Mouse (Mus musculus) MEL (cell line): Measurements from ENCODE around the gene Wdr90.

Source experiments
- GATA1 ChIP-seq: IDR thresholded peaks from 2 replicates; pipeline ENCODE4 v1.6.1; 2011; ENCODE audit warnings: low read depth, low read length, improper control_type of control experiment
- MAX ChIP-seq: IDR thresholded peaks from 2 replicates; pipeline ENCODE4 v1.6.1; 2011; ENCODE audit warnings: low read length, improper control_type of control experiment
- MEF2A ChIP-seq: IDR thresholded peaks from 2 replicates; pipeline ENCODE4 v1.6.1; 2014; ENCODE audit warnings: low read depth, mild to moderate bottlenecking, inconsistent platforms, low read length, improper control_type of control experiment; ENCODE audit not compliant: poor library complexity, insufficient replicate concordance, severe bottlenecking; ENCODE audit errors: extremely low read depth
- NELFE ChIP-seq: IDR thresholded peaks from 2 replicates; pipeline ENCODE4 v1.6.1; 2011; ENCODE audit warnings: low read depth, low read length, improper control_type of control experiment
- POLR2A ChIP-seq, 2 experiments: IDR thresholded peaks; 2 replicates each; pipeline ENCODE4 v1.6.1; 2011 to 2012; ENCODE audit warnings: low read length in 2 of 2, mild to moderate bottlenecking in 2 of 2, control low read depth in 1 of 2, improper control_type of control experiment in 1 of 2, low read depth in 1 of 2, moderate library complexity in 1 of 2; ENCODE audit not compliant: control insufficient read depth in 1 of 2, insufficient read depth in 1 of 2, poor library complexity in 1 of 2
- RAD21 ChIP-seq: IDR thresholded peaks from 2 replicates; pipeline ENCODE4 v1.6.1; 2011; ENCODE audit warnings: mild to moderate bottlenecking, low read depth, low read length, improper control_type of control experiment
- UBTF ChIP-seq: IDR thresholded peaks from 2 replicates; pipeline ENCODE4 v1.6.1; 2012; ENCODE audit warnings: low read depth, mild to moderate bottlenecking, inconsistent platforms, low read length, improper control_type of control experiment, moderate library complexity, borderline replicate concordance; ENCODE audit not compliant: insufficient read depth
- USF1 ChIP-seq: IDR thresholded peaks from 2 replicates; pipeline ENCODE4 v1.6.1; 2014; ENCODE audit warnings: low read depth, mild to moderate bottlenecking, inconsistent platforms, low read length, improper control_type of control experiment, moderate library complexity
- ZC3H11A ChIP-seq: IDR thresholded peaks from 2 replicates; pipeline ENCODE4 v1.6.1; 2012; ENCODE audit warnings: low read depth, mild to moderate bottlenecking, inconsistent platforms, low read length, improper control_type of control experiment

- TF ChIP-seq GATA1 (no peak), USF1 (0 out of 2 replicates have a peak, but pooled peaks have one; percentile 27), MAX (no peak), POLR2A (IDR thresholded peaks at IDR 0.05; ENCODE audit: control insufficient read depth in 1 of 2, insufficient read depth in 1 of 2, low read depth in 1 of 2, low read length in 2 of 2, poor library complexity in 1 of 2) (no peak), NELFE (no peak), ZC3H11A (no peak), UBTF (no peak), MEF2A (no peak), RAD21 (no peak)
Measured at GRCm38 (mm10) chr17:25817662-25818061, 43.6 kb downstream of the Wdr90 start.
